Mouse (Mus musculus): ENCODE results near the gene Galnt7. TPM values are rescaled to one million over a fixed set of nuclear protein-coding genes. Genes with fewer than 3 reads are reported as not detected.
A peak's percentile ranks its signal among the peaks of the same experiment; 100 is the strongest.
"Not testable (repeated sequence)": the region's sequence is repeated elsewhere in the genome, so short reads cannot be mapped to it uniquely, and the experiment has no call there.

Gene Galnt7
- polyA plus RNA-seq, 1 experiment from 2014 or later, result 19.5 TPM

DNA sequence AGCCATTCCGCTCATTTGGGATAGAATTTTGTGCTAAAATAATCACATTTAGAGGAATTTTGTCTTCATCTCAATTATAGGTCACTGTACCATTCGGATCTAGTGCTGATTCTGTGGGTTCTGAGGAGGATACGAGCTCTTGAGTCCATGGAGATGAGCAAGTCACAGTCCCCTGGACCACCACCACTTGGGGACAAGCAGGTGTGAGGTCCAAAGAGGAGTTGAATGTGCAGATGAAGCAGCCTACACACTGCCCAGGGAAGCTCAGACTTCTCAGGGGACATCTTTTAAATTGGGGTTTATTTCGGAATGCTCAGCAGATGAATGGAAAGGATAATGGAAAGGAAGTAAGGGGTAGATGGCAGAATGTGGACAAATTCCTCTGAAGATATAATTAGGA is 119.7 kb downstream of the Galnt7 start:
- no peak overlapping the region for H3K4me2 ChIP-seq (ENCODE audit: low read depth, low read length, severe bottlenecking)
- H3K9me3 ChIP-seq (ENCODE audit: control insufficient read depth, low read length), result no peaks in the 10 kb centered on the region
- DNase-seq (ENCODE audit: low spot score) (no peak), ATAC-seq (replicated peaks; ENCODE audit: low FRiP score) (no peak)
- no peak overlapping the region for H3K9ac ChIP-seq (ENCODE audit: low read length)
- H3K36me3 ChIP-seq (ENCODE audit: control insufficient read depth, insufficient read depth, low read length), result no peaks in the 10 kb centered on the region
- no peak overlapping the region for H3K27ac ChIP-seq (ENCODE audit: low read depth, low read length)
- H3K4me1 ChIP-seq (replicated peaks; ENCODE audit: control insufficient read depth, insufficient read depth, low read length), result no peaks in the 10 kb centered on the region
- no peak overlapping the region for H3K4me3 ChIP-seq (ENCODE audit: low read depth, low read length)
- WGBS, result 91% methylated on average over 4 of the region's 4 CpGs
- H3K27me3 ChIP-seq (ENCODE audit: control insufficient read depth, insufficient read depth, low read length), result no peaks in the 10 kb centered on the region

DNA sequence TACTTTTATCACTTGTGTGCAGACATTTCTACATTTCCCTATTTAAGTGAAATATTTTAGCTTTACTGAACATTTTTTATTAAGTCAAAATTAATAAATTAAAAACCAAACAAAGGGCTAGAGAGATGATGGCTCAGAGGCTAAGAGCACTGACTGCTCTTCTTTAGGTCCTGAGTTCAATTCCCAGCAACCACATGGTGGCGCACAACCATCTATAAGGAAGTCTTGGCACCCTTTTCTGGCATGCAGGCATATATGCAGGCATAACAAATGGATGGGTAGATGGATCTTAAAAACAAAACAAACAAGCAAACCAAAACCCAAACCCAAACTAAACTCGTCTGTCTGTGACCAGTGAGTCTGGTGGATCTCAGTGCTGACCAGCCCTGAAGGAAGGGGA is 120.6 kb downstream of the Galnt7 start:
- Histone ChIP-seq H3K4me3 (ENCODE audit: low read depth, low read length) (no peak overlapping the region), H3K27me3 (ENCODE audit: control insufficient read depth, insufficient read depth, low read length) (no peaks in the 10 kb centered on the region), H3K9ac (ENCODE audit: low read length) (no peak overlapping the region), H3K27ac (ENCODE audit: low read depth, low read length) (no peak overlapping the region), H3K4me2 (ENCODE audit: low read depth, low read length, severe bottlenecking) (no peak overlapping the region), H3K36me3 (ENCODE audit: control insufficient read depth, insufficient read depth, low read length) (no peaks in the 10 kb centered on the region), H3K4me1 (replicated peaks; ENCODE audit: control insufficient read depth, insufficient read depth, low read length) (no peaks in the 10 kb centered on the region), H3K9me3 (ENCODE audit: control insufficient read depth, low read length) (no peaks in the 10 kb centered on the region)
- ATAC-seq (replicated peaks; ENCODE audit: low FRiP score), result no peak; the same call in 1 of the 2 replicates
- DNase-seq (ENCODE audit: low spot score), result no peak
- WGBS, result 60% methylated on average over 2 of the region's 2 CpGs

DNA sequence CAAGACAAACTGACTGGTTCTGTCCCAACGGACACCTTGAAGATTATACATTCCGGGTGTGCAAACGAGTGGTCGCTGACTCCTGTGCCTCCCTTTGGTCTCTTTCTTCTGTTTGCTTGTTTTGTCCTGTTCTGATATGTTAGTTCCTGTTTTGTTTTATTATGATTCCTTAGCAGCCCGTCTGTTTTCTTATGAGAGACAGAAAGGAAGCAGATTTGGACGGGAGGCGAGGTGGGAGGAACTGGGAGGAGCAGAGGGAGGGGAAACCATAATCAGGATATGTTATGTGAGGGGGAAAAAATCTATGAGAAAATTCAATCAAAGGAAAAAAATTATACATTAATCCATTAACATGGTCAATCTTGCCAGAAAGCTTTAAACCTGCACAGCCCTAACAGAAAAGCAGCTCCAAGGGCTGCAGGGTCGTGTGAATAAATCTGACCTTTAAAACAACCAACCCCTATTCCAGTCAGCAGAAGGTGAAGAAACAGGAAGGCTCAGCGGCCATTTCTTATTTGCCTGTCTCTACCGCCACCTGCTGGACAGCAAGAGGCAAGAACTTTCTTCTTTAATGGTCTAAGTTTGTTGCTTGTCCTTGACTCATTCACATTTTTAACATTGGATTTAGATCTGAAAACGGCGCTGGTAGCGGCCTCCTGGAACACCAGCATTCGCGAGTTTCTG is 122.0 kb downstream of the Galnt7 start:
- H3K9me3 ChIP-seq (ENCODE audit: control insufficient read depth, low read length), result no peaks in the 10 kb centered on the region
- WGBS, result 32% methylated on average over 15 of the region's 15 CpGs
- no peaks in the 10 kb centered on the region for H3K4me1 ChIP-seq (replicated peaks; ENCODE audit: control insufficient read depth, insufficient read depth, low read length)
- H3K4me2 ChIP-seq (ENCODE audit: low read depth, low read length, severe bottlenecking), result no peak overlapping the region
- no peak overlapping the region for H3K9ac ChIP-seq (ENCODE audit: low read length)
- ATAC-seq (replicated peaks; ENCODE audit: low FRiP score) (peak; percentile 34; the same call in 1 of the 2 replicates), DNase-seq (ENCODE audit: low spot score) (peak; percentile 86)
- no peaks in the 10 kb centered on the region for H3K36me3 ChIP-seq (ENCODE audit: control insufficient read depth, insufficient read depth, low read length)
- H3K27me3 ChIP-seq (ENCODE audit: control insufficient read depth, insufficient read depth, low read length), result no peaks in the 10 kb centered on the region
- H3K4me3 ChIP-seq (ENCODE audit: low read depth, low read length), result no peak overlapping the region
- H3K27ac ChIP-seq (ENCODE audit: low read depth, low read length), result no peak overlapping the region

DNA sequence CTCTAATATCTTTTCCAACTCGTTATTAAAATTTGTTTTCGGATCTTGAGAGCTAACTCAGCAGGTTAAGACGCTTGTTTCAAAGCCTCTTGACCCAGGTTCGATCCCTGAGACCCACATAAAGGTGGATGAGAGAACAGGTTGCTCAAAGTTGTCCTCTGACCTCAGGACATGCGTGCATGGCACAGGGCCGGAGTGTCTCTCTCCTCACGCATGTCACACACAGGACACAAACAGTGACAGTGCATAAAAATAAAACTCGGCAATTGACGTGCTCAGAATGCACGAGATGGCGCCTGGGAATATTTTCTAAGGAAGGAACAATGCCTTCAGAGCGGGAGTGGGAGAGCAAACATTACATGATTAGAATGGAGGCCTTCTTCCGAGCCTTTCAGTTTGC is 122.6 kb downstream of the Galnt7 start:
- no peaks in the 10 kb centered on the region for H3K36me3 ChIP-seq (ENCODE audit: control insufficient read depth, insufficient read depth, low read length)
- 90% methylated on average over 13 of the region's 13 CpGs for WGBS
- H3K4me3 ChIP-seq (ENCODE audit: low read depth, low read length), result no peak overlapping the region
- H3K27me3 ChIP-seq (ENCODE audit: control insufficient read depth, insufficient read depth, low read length), result no peaks in the 10 kb centered on the region
- H3K9me3 ChIP-seq (ENCODE audit: control insufficient read depth, low read length), result no peaks in the 10 kb centered on the region
- DNase-seq (ENCODE audit: low spot score), result no peak
- H3K4me2 ChIP-seq (ENCODE audit: low read depth, low read length, severe bottlenecking), result no peak overlapping the region
- H3K27ac ChIP-seq (ENCODE audit: low read depth, low read length), result no peak overlapping the region
- no peak overlapping the region for H3K9ac ChIP-seq (ENCODE audit: low read length)
- no peak; the same call in 1 of the 2 replicates for ATAC-seq (replicated peaks; ENCODE audit: low FRiP score)
- H3K4me1 ChIP-seq (replicated peaks; ENCODE audit: control insufficient read depth, insufficient read depth, low read length), result no peaks in the 10 kb centered on the region

DNA sequence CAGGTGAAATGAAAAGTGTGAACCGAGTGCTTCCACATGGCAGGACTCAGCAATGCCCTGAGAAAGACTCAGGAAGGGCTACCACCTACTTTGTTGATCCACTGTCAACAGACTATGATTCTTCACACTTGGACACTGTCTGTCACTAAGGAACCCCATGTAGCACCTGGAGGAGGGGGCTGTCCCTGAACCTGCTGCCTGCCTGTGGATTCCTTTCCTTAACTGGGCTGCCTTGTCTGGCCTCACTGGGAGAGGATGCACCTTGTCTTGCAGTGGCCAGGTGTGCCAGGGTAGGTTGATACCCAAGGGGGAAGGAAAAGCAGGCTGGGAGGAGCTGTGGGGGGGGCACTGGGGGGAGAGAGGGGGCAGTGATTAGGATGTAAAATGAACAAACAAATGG is 124.8 kb downstream of the Galnt7 start:
- DNase-seq (ENCODE audit: low spot score), result no peak
- H3K27ac ChIP-seq (ENCODE audit: low read depth, low read length), result no peak overlapping the region

DNA sequence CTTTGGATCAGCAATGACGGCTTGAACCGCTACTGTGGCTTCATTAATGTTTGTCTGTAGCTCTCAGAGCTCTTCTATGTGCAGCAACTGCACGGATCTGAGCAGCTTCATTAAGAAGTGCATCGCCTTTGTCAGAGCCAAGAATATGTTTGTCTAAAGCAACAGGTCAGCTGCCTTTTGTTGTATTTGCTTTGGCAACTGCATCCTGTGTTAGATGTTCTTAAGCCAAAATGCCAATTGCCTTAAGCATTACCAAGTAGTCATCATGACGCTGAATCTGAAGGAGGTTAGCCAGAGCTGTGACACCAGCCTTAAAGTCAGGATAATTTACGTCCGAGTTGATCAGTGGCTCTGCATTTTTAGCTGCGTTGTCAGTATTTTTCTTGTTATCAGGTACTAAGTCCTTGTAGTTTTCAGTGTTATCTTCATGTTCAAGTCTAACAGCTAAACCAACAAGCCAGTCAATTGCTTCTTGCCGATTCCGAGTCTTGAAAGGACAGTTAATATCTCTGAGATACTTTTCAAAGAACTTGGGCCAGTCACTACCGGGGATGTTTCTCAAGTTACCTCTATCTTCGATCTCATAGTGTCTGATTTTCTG is 132.5 kb downstream of the Galnt7 start:
- no peaks in the 10 kb centered on the region for H3K4me1 ChIP-seq (replicated peaks; ENCODE audit: control insufficient read depth, insufficient read depth, low read length)
- H3K36me3 ChIP-seq (ENCODE audit: control insufficient read depth, insufficient read depth, low read length), result peaks cover 5% of the 10 kb centered on the region; the same call in 1 of the 2 replicates
- DNase-seq (ENCODE audit: low spot score), result no peak
- WGBS, result 88% methylated on average over 12 of the region's 12 CpGs
- H3K9me3 ChIP-seq (ENCODE audit: control insufficient read depth, low read length), result no peaks in the 10 kb centered on the region
- no peak overlapping the region for H3K27ac ChIP-seq (ENCODE audit: low read depth, low read length)
- H3K27me3 ChIP-seq (ENCODE audit: control insufficient read depth, insufficient read depth, low read length), result no peaks in the 10 kb centered on the region
- no peak overlapping the region for H3K9ac ChIP-seq (ENCODE audit: low read length)
- H3K4me3 ChIP-seq (ENCODE audit: low read depth, low read length), result no peak overlapping the region
- ATAC-seq (replicated peaks; ENCODE audit: low FRiP score), result no peak
- no peak overlapping the region for H3K4me2 ChIP-seq (ENCODE audit: low read depth, low read length, severe bottlenecking)

More for the DNA sequence above, 124.8 kb downstream of the Galnt7 start:
- H3K4me1 ChIP-seq (replicated peaks; ENCODE audit: control insufficient read depth, insufficient read depth, low read length), result no peaks in the 10 kb centered on the region
- no peak overlapping the region for H3K4me3 ChIP-seq (ENCODE audit: low read depth, low read length)
- no peaks in the 10 kb centered on the region for H3K9me3 ChIP-seq (ENCODE audit: control insufficient read depth, low read length)
- H3K36me3 ChIP-seq (ENCODE audit: control insufficient read depth, insufficient read depth, low read length), result no peaks in the 10 kb centered on the region
- ATAC-seq (replicated peaks; ENCODE audit: low FRiP score), result no peak
- H3K9ac ChIP-seq (ENCODE audit: low read length), result no peak overlapping the region
- WGBS, result 95% methylated on average over 1 of the region's 1 CpGs
- no peak overlapping the region for H3K4me2 ChIP-seq (ENCODE audit: low read depth, low read length, severe bottlenecking)
- H3K27me3 ChIP-seq (ENCODE audit: control insufficient read depth, insufficient read depth, low read length), result no peaks in the 10 kb centered on the region

DNA sequence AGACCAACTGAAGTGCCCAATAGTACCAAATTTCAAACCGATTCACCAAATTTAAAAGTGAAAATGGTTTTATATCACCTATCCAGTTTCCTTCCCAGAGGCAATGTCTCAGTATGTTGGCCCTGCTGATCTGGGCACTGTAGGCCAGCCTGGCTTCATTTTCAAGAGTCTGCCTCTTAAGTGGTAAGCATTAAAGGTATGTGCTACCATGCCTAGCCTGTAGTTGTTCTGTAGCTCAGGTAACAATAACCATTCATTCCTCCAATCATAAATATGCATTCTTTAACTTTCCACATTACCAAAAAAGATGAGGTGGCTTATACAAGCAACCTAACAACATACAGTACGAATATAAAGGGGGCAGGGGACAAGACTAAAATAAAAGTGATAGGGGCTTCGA is 135.1 kb downstream of the Galnt7 start:
- ATAC-seq (replicated peaks; ENCODE audit: low FRiP score), result no peak
- peak; percentile 45 for DNase-seq (ENCODE audit: low spot score)
- Histone ChIP-seq H3K4me3 (ENCODE audit: low read depth, low read length) (no peak overlapping the region), H3K9ac (ENCODE audit: low read length) (no peak overlapping the region), H3K4me1 (replicated peaks; ENCODE audit: control insufficient read depth, insufficient read depth, low read length) (no peaks in the 10 kb centered on the region), H3K27me3 (ENCODE audit: control insufficient read depth, insufficient read depth, low read length) (no peaks in the 10 kb centered on the region), H3K9me3 (ENCODE audit: control insufficient read depth, low read length) (no peaks in the 10 kb centered on the region), H3K4me2 (ENCODE audit: low read depth, low read length, severe bottlenecking) (no peak overlapping the region), H3K27ac (ENCODE audit: low read depth, low read length) (no peak overlapping the region), H3K36me3 (ENCODE audit: control insufficient read depth, insufficient read depth, low read length) (peaks cover 5% of the 10 kb centered on the region; the same call in 1 of the 2 replicates)
- WGBS, result 90% methylated on average over 3 of the region's 3 CpGs

DNA sequence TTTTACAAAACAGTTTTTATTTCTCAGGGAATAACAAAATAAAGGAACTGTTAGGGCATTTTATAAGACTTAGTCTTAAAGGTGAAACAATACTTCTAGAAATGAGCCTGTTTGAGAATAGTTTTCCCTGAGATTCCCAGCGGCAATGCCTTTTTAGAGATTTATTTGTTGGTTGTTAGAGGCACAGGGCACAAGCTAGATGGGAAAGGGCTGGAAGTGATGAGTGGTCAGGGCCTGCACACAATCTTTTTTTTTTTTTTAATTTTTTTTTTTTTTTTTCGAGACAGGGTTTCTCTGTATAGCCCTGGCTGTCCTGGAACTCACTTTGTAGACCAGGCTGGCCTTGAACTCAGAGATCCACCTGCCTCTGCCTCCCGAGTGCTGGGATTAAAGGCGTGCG is 136.1 kb downstream of the Galnt7 start:
- H3K27me3 ChIP-seq (ENCODE audit: control insufficient read depth, insufficient read depth, low read length); H3K4me1 ChIP-seq (replicated peaks; ENCODE audit: control insufficient read depth, insufficient read depth, low read length); DNase-seq (ENCODE audit: low spot score); ATAC-seq (replicated peaks; ENCODE audit: low FRiP score); H3K9ac ChIP-seq (ENCODE audit: low read length); H3K4me3 ChIP-seq (ENCODE audit: low read depth, low read length); H3K36me3 ChIP-seq (ENCODE audit: control insufficient read depth, insufficient read depth, low read length); H3K4me2 ChIP-seq (ENCODE audit: low read depth, low read length, severe bottlenecking); H3K9me3 ChIP-seq (ENCODE audit: control insufficient read depth, low read length); H3K27ac ChIP-seq (ENCODE audit: low read depth, low read length): not testable (repeated sequence)
- WGBS, result 95% methylated on average over 5 of the region's 5 CpGs

DNA sequence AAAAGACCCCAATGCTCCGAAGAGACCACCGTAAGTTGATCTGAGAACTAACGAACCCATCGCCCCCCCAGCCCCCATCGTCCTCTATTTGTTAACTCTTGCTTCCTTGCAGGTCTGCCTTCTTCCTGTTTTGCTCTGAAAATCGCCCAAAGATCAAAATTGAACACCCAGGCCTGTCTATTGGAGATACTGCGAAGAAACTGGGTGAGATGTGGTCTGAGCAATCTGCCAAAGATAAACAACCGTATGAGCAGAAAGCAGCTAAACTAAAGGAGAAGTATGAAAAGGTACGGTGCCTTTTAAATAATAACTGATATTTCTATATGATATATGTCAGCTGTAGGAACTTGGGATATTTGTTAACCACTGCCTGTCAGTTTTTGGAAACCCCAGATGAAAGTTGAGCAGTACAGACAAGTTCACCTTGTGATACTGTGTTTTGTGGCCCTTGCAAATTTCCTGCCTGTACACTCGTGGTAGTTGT is 139.6 kb downstream of the Galnt7 start:
- Histone ChIP-seq H3K4me2 (ENCODE audit: low read depth, low read length, severe bottlenecking) (peak overlapping the region; percentile 71), H3K9ac (ENCODE audit: low read length) (peak overlapping the region; percentile 100), H3K4me3 (ENCODE audit: low read depth, low read length) (peak overlapping the region; percentile 98)
- ATAC-seq (replicated peaks; ENCODE audit: low FRiP score); H3K27me3 ChIP-seq (ENCODE audit: control insufficient read depth, insufficient read depth, low read length); H3K9me3 ChIP-seq (ENCODE audit: control insufficient read depth, low read length); H3K27ac ChIP-seq (ENCODE audit: low read depth, low read length); H3K36me3 ChIP-seq (ENCODE audit: control insufficient read depth, insufficient read depth, low read length); H3K4me1 ChIP-seq (replicated peaks; ENCODE audit: control insufficient read depth, insufficient read depth, low read length): not testable (repeated sequence)
- peak; percentile 45 for DNase-seq (ENCODE audit: low spot score)
- WGBS, result 29% methylated on average over 9 of the region's 10 CpGs
